Mouse (Mus musculus): ENCODE results near the gene Tnp2.

- TF ChIP-seq CTCF (IDR thresholded peaks at IDR 0.05; ENCODE audit: low read depth) (no peak), EP300 (IDR thresholded peaks at IDR 0.05; ENCODE audit: low read depth) (no peak)
Measured at GRCm38 (mm10) chr16:10824536-10824935, 36.1 kb upstream of the Tnp2 start.
